Mouse (Mus musculus): ENCODE measurements around the gene Mtcl1. TPM values are rescaled to one million over a fixed set of nuclear protein-coding genes. Genes with fewer than 3 reads are reported as not detected.

The Mtcl1 gene
- polyA plus RNA-seq, 1 experiment from 2014 or later = 1.5 TPM

- peaks cover 17% of the 10 kb centered on the region for H3K27me3 ChIP-seq (replicated peaks)
- peaks cover 25% of the 10 kb centered on the region for H3K4me1 ChIP-seq
- 8% methylated on average over 21 of the region's 21 CpGs for WGBS
- H3K27ac ChIP-seq (replicated peaks) = no peak overlapping the region; the same call in 1 of the 2 replicates
- H3K4me2 ChIP-seq = peak overlapping the region; percentile 73
- ATAC-seq (ENCODE audit: extremely low read depth, insufficient number of reproducible peaks, low FRiP score, low TSS enrichment) = no peak
- no peaks in the 10 kb centered on the region for H3K36me3 ChIP-seq
- 0 out of 2 replicates have a peak, but pooled peaks cover under 1% of the 10 kb centered on the region for H3K9me3 ChIP-seq
- H3K9ac ChIP-seq = peak overlapping the region; percentile 69
- H3K4me3 ChIP-seq = peak overlapping the region; percentile 42
Observed at GRCm38 (mm10) chr17:66479813-66480490, 30.4 kb upstream of the Mtcl1 start.

GRCm38 (mm10) chr17:66479311-66479710 is 29.8 kb upstream of the Mtcl1 start:
- Histone ChIP-seq H3K4me3 (peak overlapping the region; percentile 42), H3K4me2 (peak overlapping the region; percentile 73), H3K4me1 (peaks cover 25% of the 10 kb centered on the region), H3K27ac (replicated peaks) (no peak overlapping the region), H3K9ac (peak overlapping the region; percentile 69; the same call in 1 of the 2 replicates), H3K36me3 (no peaks in the 10 kb centered on the region), H3K27me3 (replicated peaks) (peaks cover 12% of the 10 kb centered on the region), H3K9me3 (peaks cover 7% of the 10 kb centered on the region)
- ATAC-seq (ENCODE audit: extremely low read depth, insufficient number of reproducible peaks, low FRiP score, low TSS enrichment) = no peak; the same call in 1 of the 2 replicates
- 15% methylated on average over 13 of the region's 13 CpGs for WGBS

- H3K4me3 ChIP-seq = no peak overlapping the region
- 82% methylated on average over 1 of the region's 1 CpGs for WGBS
- no peak overlapping the region for H3K27ac ChIP-seq (replicated peaks)
- ATAC-seq (ENCODE audit: extremely low read depth, insufficient number of reproducible peaks, low FRiP score, low TSS enrichment) = no peak
- H3K4me2 ChIP-seq = no peak overlapping the region
- H3K4me1 ChIP-seq = 0 out of 2 replicates have a peak, but pooled peaks cover 1% of the 10 kb centered on the region
- no peak overlapping the region for H3K9ac ChIP-seq
- H3K36me3 ChIP-seq = no peaks in the 10 kb centered on the region
- peaks cover 10% of the 10 kb centered on the region for H3K9me3 ChIP-seq
- H3K27me3 ChIP-seq (replicated peaks) = no peaks in the 10 kb centered on the region
Observed at GRCm38 (mm10) chr17:66473205-66473604, 23.7 kb upstream of the Mtcl1 start.

GRCm38 (mm10) chr17:66471775-66472174 is 22.2 kb upstream of the Mtcl1 start:
- 50% methylated on average over 5 of the region's 5 CpGs for WGBS
- ATAC-seq (ENCODE audit: extremely low read depth, insufficient number of reproducible peaks, low FRiP score, low TSS enrichment) = no peak
- no peaks in the 10 kb centered on the region for H3K27me3 ChIP-seq (replicated peaks)
- no peak overlapping the region for H3K4me3 ChIP-seq
- peaks cover 10% of the 10 kb centered on the region for H3K9me3 ChIP-seq
- H3K36me3 ChIP-seq = no peaks in the 10 kb centered on the region
- H3K27ac ChIP-seq (replicated peaks) = no peak overlapping the region
- no peaks in the 10 kb centered on the region for H3K4me1 ChIP-seq
- H3K4me2 ChIP-seq = no peak overlapping the region
- H3K9ac ChIP-seq = no peak overlapping the region

GRCm38 (mm10) chr17:66471252-66471651 is 21.7 kb upstream of the Mtcl1 start:
- no peaks in the 10 kb centered on the region for H3K27me3 ChIP-seq (replicated peaks)
- no peak for ATAC-seq (ENCODE audit: extremely low read depth, insufficient number of reproducible peaks, low FRiP score, low TSS enrichment)
- H3K4me1 ChIP-seq = no peaks in the 10 kb centered on the region
- no peak overlapping the region for H3K4me2 ChIP-seq
- no peak overlapping the region for H3K4me3 ChIP-seq
- H3K27ac ChIP-seq (replicated peaks) = no peak overlapping the region
- no peaks in the 10 kb centered on the region for H3K36me3 ChIP-seq
- WGBS = 62% methylated on average over 4 of the region's 4 CpGs
- H3K9me3 ChIP-seq = peaks cover 10% of the 10 kb centered on the region
- H3K9ac ChIP-seq = no peak overlapping the region

GRCm38 (mm10) chr17:66470020-66470419 is 20.5 kb upstream of the Mtcl1 start:
- Histone ChIP-seq H3K27me3 (replicated peaks) (no peaks in the 10 kb centered on the region), H3K4me1 (no peaks in the 10 kb centered on the region), H3K4me3 (no peak overlapping the region), H3K4me2 (no peak overlapping the region), H3K9me3 (peaks cover 10% of the 10 kb centered on the region), H3K36me3 (no peaks in the 10 kb centered on the region), H3K9ac (no peak overlapping the region), H3K27ac (replicated peaks) (no peak overlapping the region)
- no peak for ATAC-seq (ENCODE audit: extremely low read depth, insufficient number of reproducible peaks, low FRiP score, low TSS enrichment)
- WGBS = 36% methylated on average over 8 of the region's 8 CpGs

GRCm38 (mm10) chr17:66457278-66457677 is 7.7 kb upstream of the Mtcl1 start:
- H3K4me1 ChIP-seq = no peaks in the 10 kb centered on the region
- no peaks in the 10 kb centered on the region for H3K9me3 ChIP-seq
- no peak overlapping the region for H3K9ac ChIP-seq
- 64% methylated on average over 1 of the region's 1 CpGs for WGBS
- peaks cover 10% of the 10 kb centered on the region for H3K27me3 ChIP-seq (replicated peaks)
- no peak overlapping the region for H3K4me2 ChIP-seq
- no peak overlapping the region for H3K27ac ChIP-seq (replicated peaks)
- no peak for ATAC-seq (ENCODE audit: extremely low read depth, insufficient number of reproducible peaks, low FRiP score, low TSS enrichment)
- H3K36me3 ChIP-seq = no peaks in the 10 kb centered on the region
- H3K4me3 ChIP-seq = no peak overlapping the region

GRCm38 (mm10) chr17:66451143-66451542 is 1.6 kb upstream of the Mtcl1 start:
- Histone ChIP-seq H3K4me3 (peak overlapping the region; percentile 81), H3K36me3 (no peaks in the 10 kb centered on the region), H3K9me3 (no peaks in the 10 kb centered on the region), H3K27ac (replicated peaks) (no peak overlapping the region), H3K4me1 (peaks cover 26% of the 10 kb centered on the region), H3K9ac (no peak overlapping the region), H3K27me3 (replicated peaks) (peaks cover 59% of the 10 kb centered on the region), H3K4me2 (peak overlapping the region; percentile 99)
- WGBS = 2% methylated on average over 11 of the region's 11 CpGs
- ATAC-seq (ENCODE audit: extremely low read depth, insufficient number of reproducible peaks, low FRiP score, low TSS enrichment) = no peak

GRCm38 (mm10) chr17:66450526-66451070 is 1.0 kb upstream of the Mtcl1 start:
- whole genome bisulfite sequencing = 5% methylated on average over 18 of the region's 18 CpGs
- peak overlapping the region; percentile 99 for H3K4me2 ChIP-seq
- ATAC-seq (ENCODE audit: extremely low read depth, insufficient number of reproducible peaks, low FRiP score, low TSS enrichment) = no peak
- no peaks in the 10 kb centered on the region for H3K36me3 ChIP-seq
- H3K9ac ChIP-seq = peak overlapping the region; percentile 82
- H3K27me3 ChIP-seq (replicated peaks) = peaks cover 58% of the 10 kb centered on the region
- H3K4me1 ChIP-seq = peaks cover 26% of the 10 kb centered on the region
- H3K27ac ChIP-seq (replicated peaks) = no peak overlapping the region
- H3K9me3 ChIP-seq = no peaks in the 10 kb centered on the region
- peak overlapping the region; percentile 81 for H3K4me3 ChIP-seq

GRCm38 (mm10) chr17:66448421-66449405 is 837 bp downstream of the Mtcl1 start:
- WGBS = under 1% methylated on average over 108 of the region's 136 CpGs
- H3K27ac ChIP-seq (replicated peaks) = peak overlapping the region; percentile 59; the same call in 1 of the 2 replicates
- no peaks in the 10 kb centered on the region for H3K36me3 ChIP-seq
- peak overlapping the region; percentile 81 for H3K4me3 ChIP-seq
- peak overlapping the region; percentile 99 for H3K4me2 ChIP-seq
- peaks cover 56% of the 10 kb centered on the region for H3K27me3 ChIP-seq (replicated peaks)
- H3K4me1 ChIP-seq = peaks cover 26% of the 10 kb centered on the region
- peak; percentile 51; the same call in 1 of the 2 replicates for ATAC-seq (ENCODE audit: extremely low read depth, insufficient number of reproducible peaks, low FRiP score, low TSS enrichment)
- peak overlapping the region; percentile 82 for H3K9ac ChIP-seq
- H3K9me3 ChIP-seq = no peaks in the 10 kb centered on the region

GRCm38 (mm10) chr17:66447978-66448377 is 1.6 kb downstream of the Mtcl1 start:
- WGBS = 4% methylated on average over 13 of the region's 13 CpGs
- Histone ChIP-seq H3K4me3 (peak overlapping the region; percentile 81), H3K4me2 (peak overlapping the region; percentile 99), H3K9me3 (no peaks in the 10 kb centered on the region), H3K27ac (replicated peaks) (no peak overlapping the region), H3K27me3 (replicated peaks) (peaks cover 56% of the 10 kb centered on the region), H3K9ac (peak overlapping the region; percentile 82), H3K36me3 (no peaks in the 10 kb centered on the region), H3K4me1 (peaks cover 26% of the 10 kb centered on the region)
- ATAC-seq (ENCODE audit: extremely low read depth, insufficient number of reproducible peaks, low FRiP score, low TSS enrichment) = no peak
